8 mouse cellular contexts compared by ENCODE assay signal in the genomic region with DNA sequence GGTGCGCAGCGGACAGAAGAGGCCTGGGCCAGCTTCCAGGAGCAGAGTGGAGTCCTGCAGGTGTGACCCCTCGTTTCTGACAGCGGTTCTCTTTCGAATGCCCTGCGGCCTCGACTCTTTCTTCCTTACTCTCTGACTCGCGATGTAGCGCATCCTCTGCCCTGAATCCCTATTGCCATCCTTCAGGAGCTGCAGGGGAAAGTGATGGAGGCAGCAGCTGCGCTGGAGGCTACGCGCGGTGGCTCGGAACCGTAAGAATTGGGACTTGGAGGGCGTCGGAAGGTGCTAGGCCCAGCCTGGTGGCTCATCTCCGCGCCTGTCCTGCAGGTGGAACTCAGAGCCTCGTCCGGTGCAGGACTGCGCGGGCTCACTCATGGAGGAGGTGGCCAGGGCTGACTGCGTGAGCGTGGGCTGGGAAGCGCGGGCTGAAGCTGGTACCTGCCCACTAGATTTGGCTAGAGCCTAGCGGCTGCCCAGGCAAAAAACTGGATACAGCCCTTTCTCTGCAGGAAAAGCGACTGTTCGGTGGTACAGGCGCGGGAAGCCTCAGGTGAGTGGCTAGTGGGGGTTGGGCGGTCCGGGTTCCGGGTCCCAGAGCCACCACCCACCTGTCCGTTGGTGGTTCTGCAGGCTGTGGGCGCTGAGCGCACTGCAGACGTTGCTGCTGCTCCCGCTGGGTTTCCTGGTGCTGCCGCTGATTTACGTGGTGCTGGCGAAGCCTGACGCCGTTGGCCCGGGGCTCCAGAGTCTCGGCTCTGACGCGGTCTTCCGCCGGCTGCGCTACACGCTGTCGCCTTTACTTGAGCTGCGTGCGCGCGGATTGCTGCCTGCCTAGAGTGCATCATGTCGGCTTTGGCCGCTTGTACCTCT. TPM values are rescaled to one million over a fixed set of nuclear protein-coding genes. Genes with fewer than 3 reads are reported as not detected.
DNase-seq lines count a peak whose midpoint lies in the region; ATAC-seq lines count a peak whose summit lies in the region.

No protein-coding gene starts in this region.

- no peaks in the 10 kb centered on the region for H3K9me3 ChIP-seq in lung, embryonic 16.5 days (ENCODE audit: control insufficient read depth, low read length)

- 0 out of 2 replicates have a peak, but pooled peaks have one; percentile 18 for ATAC-seq in lung, embryonic 16.5 days (ENCODE audit: low read depth)

- peaks cover 19% of the 10 kb centered on the region for H3K27me3 ChIP-seq in lung, embryonic 16.5 days (ENCODE audit: control insufficient read depth, insufficient read depth, low read depth, low read length)

- H3K4me3 ChIP-seq in lung, embryonic 16.5 days (ENCODE audit: low read length) = peak overlapping the region; percentile 71

- no peak overlapping the region for H3K27ac ChIP-seq in lung, embryonic 16.5 days (ENCODE audit: low read length)

- H3K36me3 ChIP-seq in lung, embryonic 16.5 days (ENCODE audit: control insufficient read depth, insufficient read depth, low read length) = peaks cover 5% of the 10 kb centered on the region

- peaks cover 18% of the 10 kb centered on the region for H3K4me1 ChIP-seq in lung, embryonic 16.5 days (replicated peaks; ENCODE audit: control insufficient read depth, insufficient read depth, low read length)

- WGBS in lung, embryonic 16.5 days = 2% methylated on average over 61 of the region's 61 CpGs

- peak overlapping the region; percentile 99 for H3K4me2 ChIP-seq in lung, embryonic 16.5 days (ENCODE audit: low read depth, low read length)

- DNase-seq in spleen, postnatal 10 days (ENCODE audit: low spot score in 2 of 2) = peak; percentile 24 to 50
- no peak for DNase-seq in spleen, adult 12 weeks (ENCODE audit: low spot score)
- peak; percentile 75 for DNase-seq in embryo, embryonic 11 days
- DNase-seq in heart, postnatal 4 days = peak; percentile 35
- peak; percentile 61 to 69 for DNase-seq in layer of hippocampus, postnatal 10 days (ENCODE audit: low spot score in 2 of 2)
- DNase-seq in right cerebral cortex, adult 2 months (ENCODE audit: low spot score in 2 of 2) = peak; percentile 68 to 79
- no peak for DNase-seq in yolk sac, embryonic 10.5 days (ENCODE audit: low spot score)

- peak overlapping the region; percentile 51; the same call in 1 of the 2 replicates for H3K9ac ChIP-seq in lung, embryonic 16.5 days (ENCODE audit: low read length)

RNA-seq across cellular contexts. Expression of gene Tmem191c, which starts 1.7 kb away (rescaled TPM):
- 1 to 10 TPM; 6.3 to 7.9 TPM for total RNA-seq in heart, postnatal 4 days (2021)
- 100 to 1,000 TPM; 103 to 127 TPM for total RNA-seq in layer of hippocampus, postnatal 10 days (2021)
- polyA plus RNA-seq in lung, embryonic 16.5 days (2015; fragmentation: Nextera tagmentation; extraction: Ambion mirVana) = 8.5 and 9.7 TPM in 2 replicates

RNA-seq across cellular contexts. Expression of gene Hic2, which starts 44.2 kb away (rescaled TPM):
- total RNA-seq in heart, postnatal 4 days (2021) = 1 to 10 TPM; 7.0 to 7.1 TPM
- 1 to 10 TPM; 6.1 to 6.2 TPM for total RNA-seq in layer of hippocampus, postnatal 10 days (2021)
- polyA plus RNA-seq in lung, embryonic 16.5 days (2015; fragmentation: Nextera tagmentation; extraction: Ambion mirVana) = 4.1 and 4.5 TPM in 2 replicates

RNA-seq across cellular contexts. Expression of gene Serpind1, which starts 53.6 kb away (rescaled TPM):
- total RNA-seq in heart, postnatal 4 days (2021) = 1 to 10 TPM; 3.3 to 3.7 TPM
- total RNA-seq in layer of hippocampus, postnatal 10 days (2021) = 1 to 10 TPM in 1 of 2 experiments, under 1 TPM in 1; 0.73 to 1.8 TPM
- 0.70 and 3.3 TPM in 2 replicates for polyA plus RNA-seq in lung, embryonic 16.5 days (2015; fragmentation: Nextera tagmentation; extraction: Ambion mirVana)

Comparison
In these comparisons a context has a peak if more than half of its experiments do, and no peak if none do; other contexts are left out.
1. DNase-seq: peak in spleen, postnatal 10 days (2 of 2), embryo, embryonic 11 days (single experiment), heart, postnatal 4 days (single experiment), layer of hippocampus, postnatal 10 days (2 of 2) and right cerebral cortex, adult 2 months (2 of 2); none in spleen, adult 12 weeks (single experiment) and yolk sac, embryonic 10.5 days (single experiment).
2. RNA of gene Tmem191c, which starts 1.7 kb away (total RNA-seq): 103 to 127 TPM in layer of hippocampus, postnatal 10 days; 6.3 to 7.9 TPM in heart, postnatal 4 days; every median in the first group is over 10 times any median in the second.